Mouse (Mus musculus) embryonic facial prominence, embryonic 10.5 days (tissue): ENCODE measurements around the gene Chd8. TPM values are rescaled to one million over a fixed set of nuclear protein-coding genes. Genes with fewer than 3 reads are reported as not detected.

Experiments used
- DNase-seq: peaks from one replicate; pipeline ENCODE4 v3.0.0-alpha.2; 2017; ENCODE audit warnings: low spot score
- H3K27ac ChIP-seq: fragments of 300-500 bp; sonication (generic); replicated peaks from 2 replicates; pipeline ENCODE4 v1.5.1; 2016; ENCODE audit warnings: mild to moderate bottlenecking
- H3K27me3 ChIP-seq: fragments of 300-500 bp; sonication (generic); replicated peaks from 2 replicates; pipeline ENCODE4 v1.6.1; 2016; ENCODE audit warnings: low read depth, mild to moderate bottlenecking; ENCODE audit not compliant: poor library complexity, severe bottlenecking
- H3K36me3 ChIP-seq: fragments of 300-500 bp; sonication (generic); replicated peaks from 2 replicates; pipeline ENCODE4 v1.6.1; 2016; ENCODE audit warnings: mild to moderate bottlenecking, moderate library complexity
- H3K4me1 ChIP-seq: fragments of 300-500 bp; sonication (generic); 2 replicates; pipeline ENCODE4 v1.6.1; 2016
- H3K4me3 ChIP-seq: fragments of 300-500 bp; sonication (generic); 2 replicates; pipeline ENCODE4 v1.5.1; 2016; ENCODE audit warnings: mild to moderate bottlenecking, moderate library complexity
- H3K9me3 ChIP-seq: fragments of 300-500 bp; sonication (generic); 2 replicates; pipeline ENCODE4 v1.6.1; 2016; ENCODE audit warnings: mild to moderate bottlenecking
- WGBS: fragments of 180-500 bp; shearing (Covaris S2); methylation state at CpG from one replicate; pipeline ENCODE4 v1.1.7; 2016; 5-methylcytosine and 5-hydroxymethylcytosine counted together
- polyA plus RNA-seq: library from polyadenylated mRNA; unstranded; fragments of >200 nt; fragmentation: Nextera tagmentation; extraction: Ambion mirVana; gene quantifications from 2 replicates; pipeline ENCODE4 v1.2.1, GENCODE M21; 2016

The Chd8 gene
- polyA plus RNA-seq, 1 experiment from 2014 or later = 51.2 TPM

GRCm38 (mm10) chr14:52196230-52197155, 61.1 kb downstream of the Chd8 start:
- no peaks in the 10 kb centered on the region for H3K9me3 ChIP-seq
- H3K27me3 ChIP-seq = no peaks in the 10 kb centered on the region
- peaks cover 20% of the 10 kb centered on the region for H3K4me1 ChIP-seq
- WGBS = 1% methylated on average over 59 of the region's 59 CpGs
- peak overlapping the region; percentile 99 for H3K27ac ChIP-seq
- DNase-seq = no peak
- peak overlapping the region; percentile 98 for H3K4me3 ChIP-seq
- H3K36me3 ChIP-seq = peaks cover 59% of the 10 kb centered on the region

- Histone ChIP-seq H3K27ac (no peak overlapping the region), H3K27me3 (no peaks in the 10 kb centered on the region), H3K4me3 (peak overlapping the region; percentile 98), H3K9me3 (no peaks in the 10 kb centered on the region), H3K36me3 (peaks cover 59% of the 10 kb centered on the region), H3K4me1 (peaks cover 20% of the 10 kb centered on the region)
- peak; percentile 70 for DNase-seq
- WGBS = 11% methylated on average over 3 of the region's 3 CpGs
These were observed 61.9 kb downstream of the Chd8 start for GRCm38 (mm10) chr14:52195691-52196090.

GRCm38 (mm10) chr14:52190740-52191359, 66.7 kb downstream of the Chd8 start:
- H3K36me3 ChIP-seq = peaks cover 60% of the 10 kb centered on the region
- no peak overlapping the region for H3K4me3 ChIP-seq
- no peak overlapping the region for H3K27ac ChIP-seq
- no peaks in the 10 kb centered on the region for H3K9me3 ChIP-seq
- DNase-seq = peak; percentile 42
- H3K4me1 ChIP-seq = peaks cover 9% of the 10 kb centered on the region
- H3K27me3 ChIP-seq = no peaks in the 10 kb centered on the region

GRCm38 (mm10) chr14:52189519-52189918, 68.1 kb downstream of the Chd8 start:
- no peaks in the 10 kb centered on the region for H3K27me3 ChIP-seq
- H3K36me3 ChIP-seq = peaks cover 62% of the 10 kb centered on the region
- DNase-seq = no peak
- no peak overlapping the region for H3K27ac ChIP-seq
- no peak overlapping the region for H3K4me3 ChIP-seq
- 91% methylated on average over 2 of the region's 2 CpGs for WGBS
- H3K4me1 ChIP-seq = peaks cover 4% of the 10 kb centered on the region; the same call in 1 of the 2 replicates
- H3K9me3 ChIP-seq = no peaks in the 10 kb centered on the region

GRCm38 (mm10) chr14:52188788-52189187, 68.8 kb downstream of the Chd8 start:
- H3K27me3 ChIP-seq = no peaks in the 10 kb centered on the region
- no peak overlapping the region for H3K27ac ChIP-seq
- DNase-seq = no peak
- H3K4me1 ChIP-seq = peaks cover 5% of the 10 kb centered on the region; the same call in 1 of the 2 replicates
- no peaks in the 10 kb centered on the region for H3K9me3 ChIP-seq
- WGBS = 89% methylated on average over 1 of the region's 1 CpGs
- no peak overlapping the region for H3K4me3 ChIP-seq
- peaks cover 64% of the 10 kb centered on the region for H3K36me3 ChIP-seq

GRCm38 (mm10) chr14:52166571-52166970, 91.0 kb downstream of the Chd8 start:
- DNase-seq = no peak
- 98% methylated on average over 2 of the region's 2 CpGs for WGBS
- H3K9me3 ChIP-seq = no peaks in the 10 kb centered on the region
- H3K27me3 ChIP-seq = no peaks in the 10 kb centered on the region
- no peak overlapping the region for H3K27ac ChIP-seq
- H3K4me3 ChIP-seq = no peak overlapping the region
- peaks cover 96% of the 10 kb centered on the region for H3K36me3 ChIP-seq
- no peaks in the 10 kb centered on the region for H3K4me1 ChIP-seq

- 89% methylated on average over 6 of the region's 6 CpGs for WGBS
- no peak overlapping the region for H3K4me3 ChIP-seq
- H3K27me3 ChIP-seq = no peaks in the 10 kb centered on the region
- DNase-seq = no peak
- H3K4me1 ChIP-seq = no peaks in the 10 kb centered on the region
- H3K36me3 ChIP-seq = peaks cover 83% of the 10 kb centered on the region
- H3K9me3 ChIP-seq = no peaks in the 10 kb centered on the region
- no peak overlapping the region for H3K27ac ChIP-seq
These were observed 96.7 kb downstream of the Chd8 start for GRCm38 (mm10) chr14:52160911-52161310.

- Histone ChIP-seq H3K9me3 (no peaks in the 10 kb centered on the region), H3K4me3 (no peak overlapping the region), H3K27ac (no peak overlapping the region), H3K36me3 (peaks cover 26% of the 10 kb centered on the region), H3K4me1 (no peaks in the 10 kb centered on the region), H3K27me3 (no peaks in the 10 kb centered on the region)
- DNase-seq = no peak
- 92% methylated on average over 2 of the region's 2 CpGs for WGBS
These were observed 102.6 kb downstream of the Chd8 start for GRCm38 (mm10) chr14:52155008-52155407.

- Histone ChIP-seq H3K36me3 (peaks cover 2% of the 10 kb centered on the region), H3K27me3 (no peaks in the 10 kb centered on the region), H3K4me1 (no peaks in the 10 kb centered on the region), H3K4me3 (no peak overlapping the region), H3K27ac (no peak overlapping the region), H3K9me3 (no peaks in the 10 kb centered on the region)
- WGBS = 62% methylated on average over 3 of the region's 3 CpGs
- no peak for DNase-seq
These were observed 105.0 kb downstream of the Chd8 start for GRCm38 (mm10) chr14:52152613-52153012.

- H3K4me3 ChIP-seq = no peak overlapping the region
- no peak for DNase-seq
- 34% methylated on average over 7 of the region's 7 CpGs for WGBS
These were observed 105.4 kb downstream of the Chd8 start for GRCm38 (mm10) chr14:52152179-52152578.

GRCm38 (mm10) chr14:52149888-52150287, 107.7 kb downstream of the Chd8 start:
- H3K36me3 ChIP-seq = no peaks in the 10 kb centered on the region
- 63% methylated on average over 4 of the region's 4 CpGs for WGBS

More at GRCm38 (mm10) chr14:52152179-52152578, 105.4 kb downstream of the Chd8 start:
- Histone ChIP-seq H3K36me3 (no peaks in the 10 kb centered on the region), H3K27ac (no peak overlapping the region), H3K27me3 (no peaks in the 10 kb centered on the region), H3K9me3 (no peaks in the 10 kb centered on the region), H3K4me1 (no peaks in the 10 kb centered on the region)

More at GRCm38 (mm10) chr14:52149888-52150287, 107.7 kb downstream of the Chd8 start:
- Histone ChIP-seq H3K27me3 (no peaks in the 10 kb centered on the region), H3K27ac (no peak overlapping the region), H3K9me3 (no peaks in the 10 kb centered on the region), H3K4me1 (no peaks in the 10 kb centered on the region), H3K4me3 (no peak overlapping the region)
- DNase-seq = no peak
